Mouse (Mus musculus): Measurements from ENCODE around the gene Pcdh7. TPM values are rescaled to one million over a fixed set of nuclear protein-coding genes. Genes with fewer than 3 reads are reported as not detected.

Gene Pcdh7
- polyA plus RNA-seq, 1 experiment from 2014 or later = 21.1 TPM

DNA sequence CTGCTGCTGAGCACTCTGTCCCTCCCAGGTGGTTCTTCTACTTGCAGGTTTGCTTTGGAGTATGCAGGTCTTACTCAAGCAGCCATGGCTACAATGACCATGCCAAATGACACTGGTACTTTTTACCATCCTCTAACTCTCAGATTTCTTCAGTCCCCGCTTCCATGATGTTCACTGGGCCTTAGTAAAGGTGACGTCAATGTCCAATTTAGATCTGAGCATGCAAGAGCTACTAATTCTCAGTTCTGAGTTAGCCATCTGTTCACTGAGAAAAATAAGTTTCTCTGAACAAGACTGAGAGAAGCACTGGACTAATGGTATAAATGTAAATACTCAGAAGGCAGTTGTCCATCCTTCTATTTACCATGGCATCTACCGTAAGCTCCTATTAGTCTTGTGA is 457.8 kb downstream of the Pcdh7 start:
- H3K27me3 ChIP-seq = no peaks in the 10 kb centered on the region
- no peaks in the 10 kb centered on the region for H3K36me3 ChIP-seq
- no peaks in the 10 kb centered on the region for H3K4me1 ChIP-seq (replicated peaks)
- no peak overlapping the region for H3K27ac ChIP-seq
- H3K4me3 ChIP-seq = no peak overlapping the region
- H3K4me2 ChIP-seq = no peak overlapping the region
- H3K9me3 ChIP-seq (replicated peaks) = no peaks in the 10 kb centered on the region
- H3K9ac ChIP-seq = no peak overlapping the region
- no peak for ATAC-seq (replicated peaks; ENCODE audit: insufficient number of reproducible peaks, insufficient read depth, low FRiP score, low read depth)
- 89% methylated on average over 3 of the region's 3 CpGs for whole genome bisulfite sequencing
